Mouse (Mus musculus) heart, embryonic 16.5 days (tissue): Measurements from ENCODE around the gene Azi2. TPM values are rescaled to one million over a fixed set of nuclear protein-coding genes. Genes with fewer than 3 reads are reported as not detected.

Experiments
- ATAC-seq: fragments of 200-750 bp; cut with Nextera tagmentation; replicated peaks from 2 replicates; pipeline ENCODE4 v1.8.0; 2017; ENCODE audit warnings: moderate number of reproducible peaks; ENCODE audit not compliant: insufficient read depth, low FRiP score; ENCODE audit errors: extremely low read depth
- H3K27ac ChIP-seq: fragments of 300-500 bp; sonication (generic); 2 replicates; pipeline ENCODE4 v1.5.1; 2014; ENCODE audit warnings: mild to moderate bottlenecking, low read length, control low read depth, moderate library complexity
- H3K27me3 ChIP-seq: fragments of 300-500 bp; sonication (generic); 2 replicates; pipeline ENCODE4 v1.6.1; 2014; ENCODE audit warnings: low read length, mixed read lengths; ENCODE audit not compliant: control insufficient read depth, insufficient read depth
- H3K36me3 ChIP-seq: fragments of 300-500 bp; sonication (generic); 2 replicates; pipeline ENCODE4 v1.6.1; 2014; ENCODE audit not compliant: control insufficient read depth, insufficient read depth
- H3K4me1 ChIP-seq: fragments of 300-500 bp; sonication (generic); 2 replicates; pipeline ENCODE4 v1.6.1; 2014; ENCODE audit warnings: low read length, mixed read lengths; ENCODE audit not compliant: control insufficient read depth, insufficient read depth
- H3K4me2 ChIP-seq: fragments of 300-500 bp; sonication (generic); 2 replicates; pipeline ENCODE4 v1.6.1; 2014; ENCODE audit warnings: low read depth, mild to moderate bottlenecking, control low read depth, low read length
- H3K4me3 ChIP-seq: fragments of 300-500 bp; sonication (generic); 2 replicates; pipeline ENCODE4 v1.5.1; 2014; ENCODE audit warnings: mild to moderate bottlenecking, control low read depth, low read length
- H3K9ac ChIP-seq: fragments of 300-500 bp; sonication (generic); 2 replicates; pipeline ENCODE4 v1.6.1; 2014; ENCODE audit warnings: low read length, control low read depth
- H3K9me3 ChIP-seq: fragments of 300-500 bp; sonication (generic); replicated peaks from 2 replicates; pipeline ENCODE4 v1.6.1; 2016; ENCODE audit warnings: low read length; ENCODE audit not compliant: control insufficient read depth
- WGBS: fragments of 180-500 bp; shearing (Covaris S2); extraction: QIAGEN DNeasy Blood & Tissue Kit; methylation state at CpG from one replicate; pipeline ENCODE4 v1.1.7; 2014; 5-methylcytosine and 5-hydroxymethylcytosine counted together
- microRNA-seq: library from miRNA; unstranded; fragments of <30 nt; microRNA quantifications from one replicate; pipeline ENCODE4, GENCODE M21; 2017
- polyA plus RNA-seq: library from polyadenylated mRNA; unstranded; fragments of >200 nt; fragmentation: Nextera tagmentation; extraction: Ambion mirVana; gene quantifications from 2 replicates; pipeline ENCODE4 v1.2.1, GENCODE M21; 2015

Gene Azi2
- polyA plus RNA-seq, 1 experiment from 2014 or later, result 71.5 TPM

DNA sequence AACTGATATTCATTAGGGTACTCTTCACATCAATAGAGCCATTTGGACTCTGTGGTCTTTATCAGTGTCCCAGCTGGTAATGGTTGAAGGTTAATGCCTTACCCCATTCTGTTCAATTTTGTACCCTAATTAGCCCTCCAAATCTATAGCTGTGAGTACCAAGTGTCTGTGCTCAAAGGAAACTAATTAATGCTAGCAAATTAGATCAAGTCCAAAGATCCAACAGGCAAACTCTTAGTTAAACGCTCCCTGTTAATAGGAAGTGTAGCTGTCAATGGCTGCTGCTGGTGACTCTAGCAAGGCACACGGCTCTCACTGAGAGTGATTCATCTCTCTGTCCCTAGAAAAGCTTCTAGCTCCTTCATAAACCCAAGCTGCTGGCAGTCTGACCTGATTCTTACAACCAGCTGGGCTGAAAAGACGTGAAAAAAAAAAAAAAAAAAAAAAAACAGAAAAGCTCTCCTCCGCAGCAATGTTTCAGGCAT, 68.3 kb downstream of the Azi2 start:
- Histone ChIP-seq H3K9ac (no peak overlapping the region), H3K27ac (no peak overlapping the region), H3K4me3 (no peak overlapping the region), H3K9me3 (no peaks in the 10 kb centered on the region), H3K36me3 (no peaks in the 10 kb centered on the region), H3K27me3 (no peaks in the 10 kb centered on the region), H3K4me1 (no peaks in the 10 kb centered on the region), H3K4me2 (no peak overlapping the region)
- ATAC-seq, result no peak
- 62% methylated on average over 4 of the region's 4 CpGs for WGBS

- Histone ChIP-seq H3K9me3 (no peaks in the 10 kb centered on the region), H3K4me3 (no peak overlapping the region), H3K27ac (no peak overlapping the region), H3K27me3 (no peaks in the 10 kb centered on the region), H3K4me2 (no peak overlapping the region), H3K36me3 (no peaks in the 10 kb centered on the region), H3K4me1 (no peaks in the 10 kb centered on the region), H3K9ac (no peak overlapping the region)
- WGBS, result 90% methylated on average over 7 of the region's 7 CpGs
- ATAC-seq, result no peak
Measured at GRCm38 (mm10) chr9:118109697-118110359, 69.5 kb downstream of the Azi2 start.

DNA sequence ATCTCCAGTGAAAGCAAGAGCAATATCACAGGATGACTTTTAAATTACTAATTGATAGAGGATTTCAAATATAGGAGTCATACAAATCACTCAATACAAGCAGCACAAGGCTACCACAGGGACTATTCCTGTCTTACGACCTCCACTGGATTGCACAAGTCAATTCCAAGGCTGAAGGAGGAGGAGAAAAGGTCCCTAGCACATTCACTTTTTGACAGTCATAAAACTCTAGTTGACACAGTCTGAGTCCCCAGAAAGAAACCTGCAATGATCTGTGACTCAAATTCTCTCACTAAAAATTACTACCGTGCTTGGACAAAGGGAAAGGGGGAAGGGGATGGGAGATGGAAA, 70.0 kb downstream of the Azi2 start:
- H3K9me3 ChIP-seq, result no peaks in the 10 kb centered on the region
- H3K4me2 ChIP-seq, result no peak overlapping the region
- no peaks in the 10 kb centered on the region for H3K36me3 ChIP-seq
- H3K27me3 ChIP-seq, result no peaks in the 10 kb centered on the region
- no peak for ATAC-seq
- H3K9ac ChIP-seq, result no peak overlapping the region
- WGBS, result 74% methylated on average over 2 of the region's 2 CpGs
- H3K27ac ChIP-seq, result no peak overlapping the region
- H3K4me3 ChIP-seq, result no peak overlapping the region
- no peaks in the 10 kb centered on the region for H3K4me1 ChIP-seq

Small RNAs within 50 kb of the gene (microRNA-seq; reads per million reads assigned to microRNA genes)
- gene Gm22008, result not detected

Other genes starting within 250 kb of the Azi2 start
- gene Cmc1, start 109.7 kb downstream of the Azi2 start, polyA plus RNA-seq, result 37.9 and 39.0 TPM in 2 replicates